Mouse (Mus musculus): ENCODE measurements around the gene Pea15a.
"Not testable (repeated sequence)": the region's sequence is repeated elsewhere in the genome, so short reads cannot be mapped to it uniquely, and the experiment has no call there.

Pea15a gene

DNA sequence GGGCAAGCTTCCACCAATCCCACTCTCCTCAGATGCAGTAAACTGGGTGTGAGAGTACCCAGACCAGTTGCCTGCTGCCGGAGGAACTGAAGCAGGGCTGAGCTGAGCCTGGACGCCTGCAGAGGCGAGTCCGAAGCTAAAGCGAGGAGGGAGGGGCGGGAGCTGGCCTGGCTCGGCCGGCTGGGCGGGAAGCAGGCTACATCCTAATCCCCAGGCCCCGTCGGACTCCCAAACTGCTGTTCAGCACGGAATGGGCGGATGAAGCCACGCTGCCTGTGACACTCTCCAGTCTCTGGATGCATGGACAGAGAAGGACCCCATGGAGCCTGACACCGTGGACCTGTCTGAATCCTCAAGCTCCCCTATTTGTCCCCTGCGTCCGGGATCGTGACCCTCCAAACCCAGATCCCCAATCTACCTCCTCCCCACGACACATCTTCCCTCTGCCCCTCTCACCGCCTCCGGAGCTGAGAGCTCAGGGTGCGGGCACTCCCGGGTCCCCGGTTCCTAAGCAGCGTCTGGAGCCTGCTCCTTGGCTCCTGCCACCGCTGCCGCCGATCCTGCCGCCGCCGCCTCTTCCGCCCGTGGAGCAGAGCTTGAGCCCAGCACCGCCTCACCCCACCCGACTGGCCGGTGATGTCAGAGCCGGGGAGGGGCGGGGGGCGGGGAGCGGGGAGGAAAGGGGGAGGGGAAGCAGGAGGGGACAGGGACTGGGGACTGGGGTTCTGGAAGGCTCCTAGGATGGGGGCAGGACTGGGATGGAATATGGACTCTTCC lies at the start of gene Pea15a:
TSS of gene Pea15a (minus strand) at position 664 of the 777 bp plus-strand sequence.
- DNase-seq (ENCODE audit: low read depth in 1 of 2, low spot score in 2 of 2) = peak in 1 of 2 experiments; percentile 50

DNA sequence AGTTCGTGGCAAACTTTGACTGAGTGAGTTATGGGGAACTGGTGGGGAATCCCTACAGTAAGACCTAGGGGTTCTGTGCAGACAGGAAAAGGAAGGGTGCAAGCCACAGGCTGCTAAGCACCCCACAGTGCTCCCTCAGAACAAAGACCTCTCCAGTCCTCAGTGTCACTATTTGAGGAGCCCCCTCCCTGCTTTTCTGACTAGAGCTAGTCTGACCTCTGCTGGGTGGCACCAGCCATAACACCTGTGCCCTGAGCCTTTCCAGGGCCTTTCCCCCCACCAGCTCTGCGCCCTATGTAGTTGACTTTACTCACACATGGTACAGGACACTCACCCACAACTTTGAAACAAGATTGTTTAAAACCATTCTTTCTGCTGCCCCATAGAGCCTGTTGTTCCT lies 41.1 kb upstream of the Pea15a start:
- no peak for DNase-seq (ENCODE audit: low read depth in 1 of 2, low spot score in 2 of 2)

DNA sequence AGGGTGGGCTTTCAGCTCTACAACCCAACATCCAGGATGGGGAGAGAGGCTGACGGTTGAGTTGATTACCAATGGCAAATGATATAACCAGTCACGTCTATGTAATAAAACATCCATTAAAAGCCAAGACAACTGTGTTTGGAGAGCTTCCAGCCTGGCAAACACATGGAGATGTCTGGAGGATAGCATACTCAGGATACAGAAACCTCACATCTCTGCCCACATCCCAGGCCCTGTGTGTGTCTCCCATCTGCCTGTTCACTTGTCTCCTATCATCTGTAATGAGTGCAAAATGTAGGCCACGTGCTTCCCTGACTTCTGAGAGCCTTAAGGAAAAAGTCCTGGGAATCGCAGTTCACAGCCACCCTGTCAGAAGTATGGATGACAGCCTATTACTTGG lies 40.6 kb upstream of the Pea15a start:
- DNase-seq (ENCODE audit: low read depth in 1 of 2, low spot score in 2 of 2) = no peak

DNA sequence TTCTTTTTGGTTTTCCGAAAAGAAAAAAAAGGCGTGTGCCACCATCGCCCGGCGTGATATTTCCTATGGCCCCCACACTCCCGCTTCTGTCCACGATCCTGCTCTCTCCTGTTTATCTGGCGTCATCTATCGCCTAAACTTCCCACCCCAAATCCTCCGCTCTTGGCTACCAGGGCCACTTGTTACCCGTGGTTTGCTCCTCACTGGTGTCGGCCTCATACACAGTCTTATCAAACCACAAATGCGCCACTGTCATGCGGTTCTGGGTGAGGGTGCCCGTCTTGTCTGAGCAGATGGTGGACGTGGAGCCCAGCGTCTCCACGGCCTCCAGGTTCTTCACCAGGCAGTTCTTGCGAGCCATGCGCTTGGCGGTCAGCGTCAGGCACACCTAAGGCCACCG lies 38.0 kb upstream of the Pea15a start:
- DNase-seq (ENCODE audit: low read depth in 1 of 2, low spot score in 2 of 2) = not testable (repeated sequence)

DNA sequence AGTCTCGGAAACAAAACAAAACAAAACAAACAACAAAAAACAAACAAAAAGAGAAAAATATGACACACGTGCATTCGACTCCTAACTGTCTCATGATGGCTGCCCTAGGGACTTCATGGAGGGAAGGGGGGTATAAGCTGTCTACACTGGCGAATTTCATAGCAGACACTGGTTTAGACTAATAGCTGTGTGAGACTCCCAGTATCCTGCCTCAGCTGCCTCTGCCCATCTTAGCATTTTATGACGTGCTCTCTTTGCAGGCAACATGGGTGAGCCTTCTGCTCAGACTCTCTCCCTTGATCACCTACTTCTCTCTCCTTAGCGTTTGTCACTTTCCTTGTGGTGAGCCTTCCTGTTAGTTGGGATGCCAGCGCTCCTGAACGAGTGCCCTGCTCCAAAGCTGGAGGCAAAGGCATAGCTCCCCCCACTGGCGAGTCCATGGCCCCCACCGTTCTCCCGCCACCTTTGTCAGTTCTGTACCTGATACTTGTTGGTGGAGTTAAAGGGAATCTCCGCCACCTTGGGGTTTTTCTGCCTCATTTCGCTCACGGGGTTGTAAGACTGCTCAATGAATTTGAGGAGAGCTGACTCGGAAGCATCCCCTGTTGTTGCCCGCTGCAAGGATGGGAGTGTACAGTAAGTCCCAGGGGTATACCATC lies 37.1 kb upstream of the Pea15a start:
- DNase-seq (ENCODE audit: low read depth in 1 of 2, low spot score in 2 of 2) = no peak

DNA sequence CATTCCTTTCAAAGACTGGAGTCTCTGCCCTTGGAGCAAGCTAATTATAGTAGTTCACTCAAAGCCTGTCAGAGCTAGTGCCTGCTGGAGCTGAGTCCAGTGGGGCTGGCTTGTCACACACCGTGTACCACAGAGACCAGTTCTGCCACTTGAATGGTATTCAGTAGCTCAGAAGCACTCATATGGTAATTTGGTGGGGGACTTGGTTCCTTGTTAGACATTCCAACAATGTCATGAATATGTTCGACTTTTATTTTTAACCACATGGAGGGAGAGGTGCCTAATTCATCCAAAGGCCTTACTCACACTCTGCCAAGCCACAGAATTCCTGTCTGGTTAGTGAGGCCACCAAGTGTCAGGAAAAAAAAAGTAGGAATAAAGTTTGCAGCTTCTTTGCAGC lies 35.8 kb upstream of the Pea15a start:
- DNase-seq (ENCODE audit: low read depth in 1 of 2, low spot score in 2 of 2) = no peak

DNA sequence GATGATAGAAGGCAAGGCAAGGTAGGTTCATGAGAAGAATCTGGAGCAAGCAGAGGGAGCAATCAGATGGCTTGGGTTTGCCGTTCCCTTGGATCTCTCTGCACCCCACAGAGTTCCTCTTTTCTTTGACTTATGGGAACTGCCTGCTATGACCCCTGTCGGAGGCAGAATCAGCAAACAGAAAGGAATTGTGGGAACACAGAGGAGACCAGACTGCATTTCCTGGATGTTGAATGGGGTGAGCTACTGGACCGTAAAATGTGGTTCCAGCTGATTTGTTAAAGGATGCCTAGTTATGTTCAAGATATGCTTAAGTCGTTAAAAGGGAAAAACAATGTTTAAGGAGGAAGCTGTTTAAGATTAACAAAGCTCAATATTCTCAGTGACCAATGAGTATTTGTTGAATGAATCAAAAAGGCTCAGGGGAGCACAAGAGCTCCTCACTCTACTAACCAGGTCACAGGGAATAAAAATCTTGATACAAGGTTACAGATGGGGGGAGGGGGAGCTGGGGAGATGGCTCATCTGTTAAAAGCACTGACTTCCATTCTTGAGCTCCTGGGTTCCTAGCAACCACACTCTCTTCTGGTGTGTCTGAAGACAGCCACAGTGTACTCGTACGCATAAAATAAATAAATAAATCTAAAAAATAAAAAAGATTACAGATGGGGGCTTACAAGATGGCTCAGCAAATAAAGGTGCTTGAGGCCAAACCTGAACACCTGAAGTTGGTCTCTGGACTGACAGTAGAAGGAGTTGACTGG lies 34.5 kb upstream of the Pea15a start:
- DNase-seq (ENCODE audit: low read depth in 1 of 2, low spot score in 2 of 2) = peak in 1 of 2 experiments; percentile 8

DNA sequence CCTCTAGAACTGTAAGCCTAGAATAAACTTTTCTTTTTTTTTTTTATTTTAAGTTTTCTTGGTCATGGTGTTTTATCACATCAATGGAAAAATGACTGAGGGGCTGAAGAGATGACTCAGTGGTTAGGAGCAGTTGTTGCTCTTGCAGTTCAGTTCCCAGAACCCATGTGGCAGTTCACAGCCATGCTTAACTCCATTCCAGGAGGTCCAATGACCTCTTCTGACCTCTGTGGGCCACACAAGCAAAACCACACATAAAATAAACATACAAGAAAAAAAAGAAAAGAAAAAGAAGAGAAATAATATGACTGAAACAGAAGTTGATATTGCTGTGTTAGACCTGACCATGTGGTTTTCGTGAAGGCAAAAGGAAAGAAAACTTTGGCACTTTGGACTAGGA lies 22.6 kb upstream of the Pea15a start:
- DNase-seq (ENCODE audit: low read depth in 1 of 2, low spot score in 2 of 2) = no peak

DNA sequence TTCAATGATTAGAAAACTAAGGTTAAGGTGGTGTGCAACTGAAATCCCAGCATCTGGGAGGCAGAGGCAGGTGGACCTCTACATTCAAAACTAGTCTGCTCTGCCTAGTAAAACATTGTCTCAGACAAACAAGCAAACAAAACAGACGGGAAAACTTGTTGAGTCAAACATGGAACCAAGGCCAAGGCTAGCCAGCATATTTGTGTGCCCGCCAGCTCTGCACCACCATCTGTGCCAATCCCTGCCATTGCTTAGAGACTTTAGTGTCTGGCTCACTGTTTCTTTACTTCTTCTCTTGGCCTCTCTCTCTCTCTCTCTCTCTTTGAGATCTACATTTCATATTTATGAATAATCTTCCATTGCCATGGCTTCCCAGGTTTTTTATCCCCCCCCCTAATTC lies 21.6 kb upstream of the Pea15a start:
- no peak for DNase-seq (ENCODE audit: low read depth in 1 of 2, low spot score in 2 of 2)

DNA sequence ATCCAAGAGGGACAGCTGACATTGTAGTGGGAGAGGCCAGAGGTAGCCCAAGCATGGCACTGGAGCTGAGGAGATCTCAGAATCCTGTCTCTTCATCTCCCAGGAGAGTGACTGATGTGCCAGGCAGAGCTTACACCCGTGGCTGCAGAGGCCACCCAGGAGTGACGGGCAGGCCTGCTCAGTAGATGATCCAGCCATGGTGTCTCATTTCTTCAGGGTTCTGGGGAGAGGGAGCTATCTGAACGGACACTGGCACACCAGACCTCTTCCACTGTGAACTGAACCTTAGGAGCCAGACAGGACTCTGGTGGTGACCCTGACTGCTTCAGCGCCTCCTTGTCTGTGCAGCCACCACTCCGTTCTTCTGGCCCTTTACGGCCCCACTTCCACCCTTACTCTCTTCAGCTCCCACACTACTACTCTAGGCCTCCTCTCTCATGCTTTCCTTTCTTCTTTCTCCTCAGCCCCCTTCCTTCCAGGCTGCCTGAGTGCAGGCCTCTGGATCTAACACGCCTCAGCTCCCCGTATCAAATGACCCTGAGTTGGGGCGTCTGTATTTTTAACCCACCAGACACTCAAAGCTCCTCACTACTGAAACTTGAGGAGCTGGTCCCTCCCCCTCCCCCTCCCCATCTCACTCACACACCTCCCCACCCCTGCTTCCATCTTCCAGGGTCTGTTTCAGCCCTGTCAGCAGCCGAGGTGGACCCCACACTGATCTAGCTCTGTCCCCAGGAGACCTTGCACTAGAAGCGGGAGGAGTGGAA lies 14.9 kb upstream of the Pea15a start:
- DNase-seq (ENCODE audit: low read depth in 1 of 2, low spot score in 2 of 2) = no peak

DNA sequence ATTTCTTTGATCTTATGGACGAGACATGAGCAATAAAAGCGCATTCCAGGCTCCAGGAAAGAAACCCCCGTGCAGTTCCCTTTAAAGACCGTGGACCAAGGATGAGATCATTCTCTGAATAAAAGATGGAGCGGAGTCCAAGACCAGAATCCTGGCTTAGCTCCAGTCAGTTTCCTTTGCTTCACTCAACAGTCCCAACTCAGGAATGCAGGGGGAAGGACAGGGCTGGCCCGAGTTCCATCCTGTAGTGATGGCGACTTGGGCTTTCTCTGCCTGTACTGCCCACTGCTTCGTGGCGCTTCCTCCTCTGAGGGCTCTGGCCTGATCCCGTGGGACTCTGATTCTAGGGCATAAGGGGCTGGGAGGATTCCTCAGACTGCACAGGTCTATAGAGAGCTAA lies 13.8 kb upstream of the Pea15a start:
- no peak for DNase-seq (ENCODE audit: low read depth in 1 of 2, low spot score in 2 of 2)

DNA sequence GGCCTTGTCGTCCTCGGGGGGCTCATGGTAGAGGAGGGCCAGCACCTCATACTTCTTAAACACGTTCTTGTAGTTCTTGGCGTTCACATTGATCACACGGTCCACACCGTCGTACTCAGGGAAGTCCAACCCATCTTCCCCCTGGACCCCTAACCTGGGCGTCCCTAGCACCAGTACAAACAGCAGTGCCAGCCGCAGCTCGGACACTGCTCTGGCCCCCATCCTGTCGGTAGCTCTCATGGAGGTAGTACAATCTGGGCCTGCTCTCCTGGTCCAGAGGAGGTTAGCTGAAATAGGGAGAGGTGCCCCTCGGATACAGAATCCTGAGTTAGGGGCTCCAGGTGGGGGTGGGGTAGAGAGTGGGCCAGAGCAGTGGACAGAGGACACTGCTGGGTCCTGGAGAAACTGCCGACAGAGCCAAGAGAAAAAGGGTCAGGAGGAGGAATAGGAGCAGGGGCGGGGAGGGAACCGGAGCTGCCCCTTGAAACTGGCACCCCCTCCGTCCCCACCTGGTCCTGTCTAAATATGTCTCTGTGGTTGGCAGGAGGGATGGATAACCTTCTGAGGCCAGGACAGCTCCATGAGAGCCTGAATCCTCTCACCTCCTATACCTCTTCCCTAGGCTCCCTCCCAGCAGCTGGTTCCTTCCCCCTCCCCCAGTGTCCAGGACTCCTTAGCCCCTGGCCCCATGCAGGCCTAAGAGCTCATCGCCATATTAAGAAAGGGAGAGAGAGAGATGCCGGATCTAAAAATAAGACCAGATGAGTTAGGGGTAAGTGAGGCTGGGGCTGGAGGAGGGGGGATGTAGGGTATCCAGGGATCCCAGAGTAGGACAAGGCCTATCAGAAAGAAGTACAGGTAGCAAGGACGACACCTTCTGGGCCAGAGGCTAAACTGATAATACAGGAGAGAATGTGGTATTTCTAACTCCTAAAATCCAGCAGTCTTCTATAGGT lies 13.1 kb upstream of the Pea15a start, which contains the start of gene Casq1:
TSS of gene Casq1 (minus strand) at position 418 of the 956 bp plus-strand sequence.
- no peak for DNase-seq (ENCODE audit: low read depth in 1 of 2, low spot score in 2 of 2)

DNA sequence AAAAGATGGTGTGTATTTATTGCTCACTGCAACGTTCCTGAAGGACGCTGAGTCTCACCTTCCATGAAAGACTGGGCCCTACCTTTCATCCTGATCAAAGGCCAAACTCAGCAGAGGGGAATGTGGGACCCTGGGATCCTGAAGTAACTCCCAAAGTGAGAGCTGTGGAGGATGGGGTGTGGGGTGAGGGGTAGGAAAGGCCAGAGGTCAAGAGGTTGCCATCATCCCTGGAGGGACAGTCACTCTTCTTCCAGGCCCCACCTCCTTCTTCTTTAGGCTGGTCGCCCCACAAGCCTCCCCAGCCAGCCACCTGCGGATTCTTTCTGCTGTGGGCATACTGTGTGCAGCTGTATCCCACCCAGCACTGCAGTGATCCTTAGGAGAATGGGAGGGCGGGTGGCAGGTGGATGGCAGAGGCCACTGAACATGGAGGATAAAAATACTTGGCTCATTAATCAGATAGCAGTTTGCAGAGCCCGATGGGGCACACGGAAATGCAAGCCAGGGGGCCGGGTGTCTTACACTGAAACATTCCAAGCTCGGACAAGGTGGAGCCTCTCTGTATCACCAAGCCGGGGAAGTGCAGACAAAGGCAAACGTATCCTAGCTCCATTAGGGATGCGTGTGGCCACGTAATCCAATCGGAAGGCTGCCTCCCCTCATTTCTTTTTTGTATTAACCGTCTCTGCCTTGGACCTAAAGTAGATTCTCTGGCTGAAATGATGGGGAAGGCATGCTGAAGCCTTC lies 11.7 kb upstream of the Pea15a start:
- no peak for DNase-seq (ENCODE audit: low read depth in 1 of 2, low spot score in 2 of 2)

DNA sequence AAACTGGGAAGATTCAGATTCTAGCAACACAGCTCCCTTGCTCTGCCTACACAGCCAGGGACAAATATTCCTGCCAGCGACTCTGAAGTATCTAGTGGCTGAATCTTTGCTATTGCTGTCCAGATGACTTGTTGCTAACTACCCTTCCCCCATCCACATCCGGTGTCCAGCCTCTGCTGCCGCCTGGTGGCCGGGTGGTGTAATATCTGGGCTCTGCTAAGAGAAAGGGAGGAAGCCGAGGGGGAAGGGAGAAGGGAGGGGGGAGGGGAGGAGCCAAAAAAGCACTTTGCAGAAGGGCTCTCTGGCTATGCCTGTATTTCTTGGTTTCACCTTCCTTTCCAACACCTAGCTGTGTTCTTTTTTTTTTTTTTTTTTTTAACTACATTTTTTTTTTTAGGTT lies 10.5 kb upstream of the Pea15a start:
- DNase-seq (ENCODE audit: low read depth in 1 of 2, low spot score in 2 of 2) = peak; percentile 75 to 87

DNA sequence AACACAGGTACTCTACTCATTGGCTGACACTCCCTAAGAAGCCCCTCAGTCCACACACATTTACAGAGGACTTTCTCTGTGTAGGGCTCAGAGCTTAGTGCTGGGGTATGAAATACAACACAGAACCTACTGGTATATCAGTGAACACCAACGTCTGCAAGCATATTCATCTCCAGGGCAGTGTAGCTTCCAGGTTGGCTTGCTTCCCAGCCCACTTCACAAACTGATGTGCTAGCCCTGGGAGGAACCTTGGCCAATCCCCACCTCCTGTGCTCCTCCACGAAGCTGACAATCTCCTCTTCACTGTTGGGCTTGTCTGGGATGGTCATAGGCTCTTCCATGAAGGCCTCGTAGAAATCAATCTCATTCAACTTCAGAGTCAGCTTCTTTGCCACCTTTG lies 8.1 kb upstream of the Pea15a start:
- no peak for DNase-seq (ENCODE audit: low read depth in 1 of 2, low spot score in 2 of 2)

DNA sequence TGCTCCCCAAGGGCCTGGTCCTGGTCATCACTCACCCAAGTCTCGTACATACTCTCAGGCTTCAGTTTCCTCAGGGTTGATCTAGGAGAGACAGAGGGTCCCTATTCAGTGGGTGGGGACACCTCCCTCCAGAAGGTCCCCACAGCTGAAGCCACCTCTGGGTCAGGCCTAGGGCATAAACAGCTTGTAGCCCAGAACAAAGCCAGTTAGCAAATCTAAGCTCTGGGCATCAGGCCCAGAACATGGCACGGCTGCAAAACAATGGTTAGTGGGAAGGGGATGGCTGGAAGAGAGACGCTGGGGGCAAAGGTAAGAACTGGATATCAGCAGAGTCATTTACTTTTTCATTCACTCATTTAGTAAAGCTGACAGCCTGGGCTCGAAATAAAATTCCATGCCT lies 7.2 kb upstream of the Pea15a start:
- DNase-seq (ENCODE audit: low read depth in 1 of 2, low spot score in 2 of 2) = no peak

DNA sequence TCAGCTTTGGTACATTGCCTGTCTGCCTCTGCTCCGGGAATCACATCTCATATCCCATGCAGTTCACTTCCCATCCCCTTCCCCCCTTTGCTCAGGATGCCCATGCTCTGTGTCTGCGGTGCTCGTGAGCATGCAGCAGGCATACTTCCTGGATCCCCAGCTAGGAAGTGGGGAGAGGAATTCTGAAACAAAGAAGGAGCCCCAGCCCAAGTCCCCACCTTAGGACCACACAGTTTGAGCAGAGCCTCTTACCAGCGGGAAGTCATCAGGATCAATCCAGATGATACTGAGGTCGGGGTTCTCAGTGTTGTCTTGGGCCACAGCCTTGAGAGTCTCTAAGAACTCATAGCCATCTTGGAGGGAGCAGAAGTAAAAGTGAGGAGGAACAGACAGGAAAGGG lies 6.2 kb upstream of the Pea15a start:
- DNase-seq (ENCODE audit: low read depth in 1 of 2, low spot score in 2 of 2) = no peak

DNA sequence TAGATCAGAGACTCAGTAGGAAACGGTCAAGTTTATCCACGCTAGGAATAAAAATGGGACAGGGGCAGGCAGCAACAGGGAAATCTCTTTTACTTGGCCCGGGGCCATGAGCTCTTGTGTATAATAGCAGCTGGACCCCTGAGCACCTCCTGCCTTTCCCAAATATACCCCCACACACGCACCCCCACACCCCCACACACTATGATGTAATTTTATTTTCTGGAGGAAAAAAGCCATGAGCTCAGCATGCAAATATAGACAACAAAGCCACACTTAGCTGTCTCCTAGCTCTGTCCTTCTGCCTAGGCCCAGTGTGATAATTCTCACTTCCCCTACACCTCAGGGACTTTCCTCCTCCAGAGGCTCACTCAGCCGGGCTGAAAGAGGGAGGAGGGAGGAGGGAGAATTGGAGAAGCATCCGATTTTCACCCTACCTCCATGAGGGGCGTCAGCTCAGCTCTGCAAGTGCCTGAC lies 544 bp upstream of the Pea15a start:
- peak in 1 of 2 experiments; percentile 38 for DNase-seq (ENCODE audit: low read depth in 1 of 2, low spot score in 2 of 2)

DNA sequence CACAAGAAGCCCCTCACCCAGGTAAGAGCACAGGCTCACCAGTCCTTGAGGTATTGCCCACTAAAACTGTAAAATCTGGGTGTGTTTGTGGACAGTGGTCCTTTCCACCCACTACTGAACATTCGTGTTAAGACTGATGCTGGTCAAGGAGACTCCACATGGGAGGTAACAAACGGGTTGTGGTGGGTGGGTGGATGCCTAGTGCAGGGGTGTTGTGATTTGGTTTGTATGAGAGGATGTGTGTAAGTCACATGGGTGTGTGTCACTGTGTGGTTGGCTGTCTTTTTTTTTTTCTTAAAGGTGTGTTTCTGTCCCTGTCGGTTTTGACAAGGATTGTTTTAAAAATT lies 890 bp downstream of the Pea15a start:
- no peak for DNase-seq (ENCODE audit: low read depth in 1 of 2, low spot score in 2 of 2)

Data from monocyte, adult 2 months (primary cell).